Mouse (Mus musculus) adipocyte (in vitro differentiated cells): ENCODE measurements at regions not wholly inside any gene's neighbourhood (a gene's known extent, or its start where the extent isn't known, plus 50 kb on each side); places are given as distances from the start of the nearest gene placed in this dataset.

Experiments used
- DNase-seq: peaks from one replicate; pipeline ENCODE4 v3.0.0-alpha.2; 2016; ENCODE audit warnings: low spot score

GRCm38 (mm10) chr17:9995321-9995720, 324.3 kb downstream of the Qk start:
- no peak for DNase-seq

GRCm38 (mm10) chr17:9990744-9991143, 321.2 kb upstream of the Pabpc6 start:
- DNase-seq, result no peak

GRCm38 (mm10) chr17:9981273-9981672, 311.8 kb upstream of the Pabpc6 start:
- no peak for DNase-seq

- DNase-seq, result no peak
Observed at GRCm38 (mm10) chr17:9976866-9977421, 307.4 kb upstream of the Pabpc6 start.

- DNase-seq, result no peak
Observed at GRCm38 (mm10) chr17:9975995-9976394, 306.5 kb upstream of the Pabpc6 start.

- no peak for DNase-seq
Observed at GRCm38 (mm10) chr17:9975153-9975552, 305.6 kb upstream of the Pabpc6 start.

- DNase-seq, result no peak
Observed at GRCm38 (mm10) chr17:9967988-9968387, 298.5 kb upstream of the Pabpc6 start.

GRCm38 (mm10) chr17:9962893-9963436, 293.4 kb upstream of the Pabpc6 start:
- DNase-seq, result no peak

- DNase-seq, result no peak
Observed at GRCm38 (mm10) chr17:9948985-9949667, 279.6 kb upstream of the Pabpc6 start.

- no peak for DNase-seq
Observed at GRCm38 (mm10) chr17:9947609-9948008, 278.1 kb upstream of the Pabpc6 start.

GRCm38 (mm10) chr17:9944513-9944912, 275.0 kb upstream of the Pabpc6 start:
- DNase-seq, result no peak

GRCm38 (mm10) chr17:9942171-9942570, 272.7 kb upstream of the Pabpc6 start:
- no peak for DNase-seq

- DNase-seq, result no peak
Observed at GRCm38 (mm10) chr17:9939576-9939975, 270.1 kb upstream of the Pabpc6 start.

- DNase-seq, result no peak
Observed at GRCm38 (mm10) chr17:9938426-9938825, 268.9 kb upstream of the Pabpc6 start.

GRCm38 (mm10) chr17:9937211-9937610, 267.7 kb upstream of the Pabpc6 start:
- no peak for DNase-seq

- no peak for DNase-seq
Observed at GRCm38 (mm10) chr17:9932186-9932585, 262.7 kb upstream of the Pabpc6 start.

GRCm38 (mm10) chr17:9931526-9931925, 262.0 kb upstream of the Pabpc6 start:
- no peak for DNase-seq

GRCm38 (mm10) chr17:9929448-9930088, 260.1 kb upstream of the Pabpc6 start:
- no peak for DNase-seq

GRCm38 (mm10) chr17:9927724-9928123, 258.2 kb upstream of the Pabpc6 start:
- no peak for DNase-seq

GRCm38 (mm10) chr17:9926308-9926707, 256.8 kb upstream of the Pabpc6 start:
- DNase-seq, result no peak

GRCm38 (mm10) chr17:9921326-9921725, 251.8 kb upstream of the Pabpc6 start:
- no peak for DNase-seq

GRCm38 (mm10) chr17:9917031-9917430, 247.5 kb upstream of the Pabpc6 start:
- no peak for DNase-seq

GRCm38 (mm10) chr17:9910856-9911255, 241.3 kb upstream of the Pabpc6 start:
- no peak for DNase-seq
